19 mouse cellular contexts compared by ENCODE assay signal in genomic region chr6:17943877-17944617, GRCm38 (mm10).
DNase-seq lines count a peak whose midpoint lies in the region; ATAC-seq and TF ChIP-seq lines count a peak whose summit lies in the region.
"Had no signal": no experiment of that assay in that cellular context is flagged by ENCODE, and none has a peak within 500 bp of the region (broad histone marks: within the 10 kb centered on the region; RNA-seq: fewer than 3 reads in every experiment).

No protein-coding gene starts in this region.

- no peak for DNase-seq in forebrain, postnatal 0 days
- peak; percentile 28 for DNase-seq in limb, embryonic 14.5 days (ENCODE audit: low spot score)
- DNase-seq in limb, embryonic 10.5 days (ENCODE audit: low spot score): no peak
- peak; percentile 61 to 62 for DNase-seq in lung, postnatal 4 days
- DNase-seq in spleen, adult 18-20 months: no peak
- no peak for DNase-seq in hindbrain, embryonic 14.5 days (ENCODE audit: low spot score)
- DNase-seq: adrenal gland, postnatal 10 days; B cell, adult 2 months; cerebellum, adult 9-10 months; gastrocnemius, postnatal 36 days; kidney, postnatal 36 days; thymus, adult 2 months had no signal

- H3K27me3 ChIP-seq in forebrain, embryonic 13.5 days: no peaks in the 10 kb centered on the region
- no peaks in the 10 kb centered on the region for H3K27me3 ChIP-seq in forebrain, postnatal 0 days (ENCODE audit: insufficient read depth, low read length)
- no peaks in the 10 kb centered on the region for H3K27me3 ChIP-seq in limb, embryonic 14.5 days (ENCODE audit: control insufficient read depth, insufficient read depth, low read length)
- no peaks in the 10 kb centered on the region for H3K27me3 ChIP-seq in limb, embryonic 10.5 days (ENCODE audit: low read depth, poor library complexity, severe bottlenecking)
- no peaks in the 10 kb centered on the region for H3K27me3 ChIP-seq in intestine, embryonic 16.5 days (replicated peaks; ENCODE audit: control insufficient read depth, insufficient read depth, low read length)
- no peaks in the 10 kb centered on the region for H3K27me3 ChIP-seq in hindbrain, embryonic 14.5 days (ENCODE audit: control insufficient read depth, insufficient read depth, low read length)
- H3K27me3 ChIP-seq: embryonic facial prominence, embryonic 13.5 days; hindbrain, embryonic 13.5 days had no signal

- H3K27ac ChIP-seq in forebrain, embryonic 13.5 days: no peak overlapping the region
- H3K27ac ChIP-seq in forebrain, postnatal 0 days (ENCODE audit: low read depth, low read length): no peak overlapping the region
- H3K27ac ChIP-seq in limb, embryonic 14.5 days (replicated peaks; ENCODE audit: low read depth, low read length): no peak overlapping the region
- no peak overlapping the region for H3K27ac ChIP-seq in limb, embryonic 10.5 days
- no peak overlapping the region for H3K27ac ChIP-seq in intestine, embryonic 16.5 days (ENCODE audit: low read length)
- H3K27ac ChIP-seq in hindbrain, embryonic 14.5 days: no peak overlapping the region
- H3K27ac ChIP-seq: embryonic facial prominence, embryonic 13.5 days; hindbrain, embryonic 13.5 days; liver, embryonic 14.5 days; midbrain, embryonic 10.5 days had no signal

- 84% methylated on average over 9 of the region's 9 CpGs for WGBS in forebrain, embryonic 13.5 days
- 78% methylated on average over 9 of the region's 9 CpGs for WGBS in forebrain, postnatal 0 days
- 79% methylated on average over 9 of the region's 9 CpGs for WGBS in limb, embryonic 14.5 days
- 80% methylated on average over 9 of the region's 9 CpGs for WGBS in limb, embryonic 10.5 days
- WGBS in intestine, embryonic 16.5 days: 53% methylated on average over 9 of the region's 9 CpGs
- 86% methylated on average over 9 of the region's 9 CpGs for WGBS in hindbrain, embryonic 14.5 days

- no peak overlapping the region for H3K9ac ChIP-seq in forebrain, embryonic 13.5 days
- no peak overlapping the region for H3K9ac ChIP-seq in forebrain, postnatal 0 days
- H3K9ac ChIP-seq in limb, embryonic 14.5 days (ENCODE audit: low read depth, low read length, severe bottlenecking): no peak overlapping the region
- no peak overlapping the region for H3K9ac ChIP-seq in intestine, embryonic 16.5 days (ENCODE audit: low read depth, low read length)
- no peak overlapping the region for H3K9ac ChIP-seq in hindbrain, embryonic 14.5 days
- H3K9ac ChIP-seq: embryonic facial prominence, embryonic 13.5 days; hindbrain, embryonic 13.5 days; liver, embryonic 14.5 days had no signal

- peak; percentile 27; the same call in 1 of the 2 replicates for ATAC-seq in forebrain, embryonic 13.5 days
- no peak for ATAC-seq in forebrain, postnatal 0 days
- no peak for ATAC-seq in limb, embryonic 14.5 days (ENCODE audit: low FRiP score, low read depth)
- ATAC-seq in intestine, embryonic 16.5 days: peak; percentile 74
- ATAC-seq in hindbrain, embryonic 14.5 days (ENCODE audit: low FRiP score): no peak

- H3K9me3 ChIP-seq in forebrain, embryonic 13.5 days (replicated peaks): no peaks in the 10 kb centered on the region
- H3K9me3 ChIP-seq in forebrain, postnatal 0 days (ENCODE audit: low read length): no peaks in the 10 kb centered on the region
- H3K9me3 ChIP-seq in limb, embryonic 14.5 days (ENCODE audit: control insufficient read depth, low read length): no peaks in the 10 kb centered on the region
- H3K9me3 ChIP-seq in limb, embryonic 10.5 days (replicated peaks): no peaks in the 10 kb centered on the region
- no peaks in the 10 kb centered on the region for H3K9me3 ChIP-seq in intestine, embryonic 16.5 days (ENCODE audit: control insufficient read depth, low read length)
- H3K9me3 ChIP-seq in hindbrain, embryonic 14.5 days (ENCODE audit: control insufficient read depth, low read length): no peaks in the 10 kb centered on the region
- H3K9me3 ChIP-seq: embryonic facial prominence, embryonic 13.5 days; hindbrain, embryonic 13.5 days; midbrain, embryonic 10.5 days had no signal

- peaks cover 28% of the 10 kb centered on the region for H3K36me3 ChIP-seq in forebrain, embryonic 13.5 days (ENCODE audit: poor library complexity, severe bottlenecking)
- H3K36me3 ChIP-seq in forebrain, postnatal 0 days (ENCODE audit: insufficient read depth): peaks cover 25% of the 10 kb centered on the region
- peaks cover 7% of the 10 kb centered on the region for H3K36me3 ChIP-seq in limb, embryonic 14.5 days (ENCODE audit: control insufficient read depth, insufficient read depth, low read length)
- no peaks in the 10 kb centered on the region for H3K36me3 ChIP-seq in limb, embryonic 10.5 days
- no peaks in the 10 kb centered on the region for H3K36me3 ChIP-seq in intestine, embryonic 16.5 days (ENCODE audit: control insufficient read depth, insufficient read depth, low read length)
- peaks cover 29% of the 10 kb centered on the region for H3K36me3 ChIP-seq in hindbrain, embryonic 14.5 days (replicated peaks; ENCODE audit: control insufficient read depth, insufficient read depth)
- H3K36me3 ChIP-seq: embryonic facial prominence, embryonic 13.5 days had no signal

- H3K4me1 ChIP-seq in forebrain, embryonic 13.5 days: peaks cover 4% of the 10 kb centered on the region; the same call in 1 of the 2 replicates
- H3K4me1 ChIP-seq in forebrain, postnatal 0 days (ENCODE audit: insufficient read depth): no peaks in the 10 kb centered on the region
- H3K4me1 ChIP-seq in limb, embryonic 14.5 days (ENCODE audit: control insufficient read depth, insufficient read depth, low read length): no peaks in the 10 kb centered on the region
- H3K4me1 ChIP-seq in limb, embryonic 10.5 days: peaks cover 5% of the 10 kb centered on the region; the same call in 1 of the 2 replicates
- peaks cover 8% of the 10 kb centered on the region; the same call in 1 of the 2 replicates for H3K4me1 ChIP-seq in intestine, embryonic 16.5 days (ENCODE audit: control insufficient read depth, insufficient read depth, low read length)
- no peaks in the 10 kb centered on the region; the same call in 1 of the 2 replicates for H3K4me1 ChIP-seq in hindbrain, embryonic 14.5 days (replicated peaks; ENCODE audit: control insufficient read depth, insufficient read depth, low read length)
- H3K4me1 ChIP-seq: embryonic facial prominence, embryonic 13.5 days had no signal

- TF ChIP-seq CTCF in forebrain, postnatal 0 days (IDR thresholded peaks at IDR 0.05; ENCODE audit: low read depth): no peak

- H3K4me3 ChIP-seq in forebrain, embryonic 13.5 days: no peak overlapping the region
- no peak overlapping the region for H3K4me3 ChIP-seq in forebrain, postnatal 0 days (ENCODE audit: low read depth, low read length)
- H3K4me3 ChIP-seq in limb, embryonic 14.5 days (replicated peaks; ENCODE audit: low read length): no peak overlapping the region
- H3K4me3 ChIP-seq in limb, embryonic 10.5 days: no peak overlapping the region
- H3K4me3 ChIP-seq in intestine, embryonic 16.5 days (ENCODE audit: low read length): no peak overlapping the region
- H3K4me3 ChIP-seq in hindbrain, embryonic 14.5 days (replicated peaks; ENCODE audit: low read length): no peak overlapping the region
- H3K4me3 ChIP-seq: embryonic facial prominence, embryonic 13.5 days; hindbrain, embryonic 13.5 days; midbrain, embryonic 10.5 days; myocyte had no signal

- H3K4me2 ChIP-seq in forebrain, embryonic 13.5 days: no peak overlapping the region
- H3K4me2 ChIP-seq in forebrain, postnatal 0 days (ENCODE audit: low read depth): no peak overlapping the region
- no peak overlapping the region for H3K4me2 ChIP-seq in limb, embryonic 14.5 days (replicated peaks; ENCODE audit: low read depth, low read length, severe bottlenecking)
- H3K4me2 ChIP-seq in intestine, embryonic 16.5 days (ENCODE audit: low read depth, low read length): no peak overlapping the region
- H3K4me2 ChIP-seq in hindbrain, embryonic 14.5 days (replicated peaks): no peak overlapping the region
- H3K4me2 ChIP-seq: embryonic facial prominence, embryonic 13.5 days; hindbrain, embryonic 13.5 days had no signal

- no peak for TF ChIP-seq POLR2A in limb, embryonic 14.5 days (IDR thresholded peaks at IDR 0.05; ENCODE audit: borderline replicate concordance, extremely low read depth, insufficient read depth, insufficient read length)

Comparison
In these comparisons a context has a peak if more than half of its experiments do, and no peak if none do; other contexts are left out.
1. ATAC-seq: peak in forebrain, embryonic 13.5 days (single experiment) and intestine, embryonic 16.5 days (single experiment); none in forebrain, postnatal 0 days (single experiment), limb, embryonic 14.5 days (single experiment) and hindbrain, embryonic 14.5 days (single experiment).
2. DNase-seq: peak in limb, embryonic 14.5 days (single experiment) and lung, postnatal 4 days (2 of 2); none in forebrain, postnatal 0 days (single experiment), limb, embryonic 10.5 days (single experiment), spleen, adult 18-20 months (0 of 2) and hindbrain, embryonic 14.5 days (single experiment).